Mouse (Mus musculus) kidney, embryonic 16.5 days (tissue): ENCODE data around the gene Gm20388. TPM values are rescaled to one million over a fixed set of nuclear protein-coding genes. Genes with fewer than 3 reads are reported as not detected.

Experiments
- ATAC-seq: fragments of 200-750 bp; cut with Nextera tagmentation; 2 replicates; pipeline ENCODE4 v1.8.0; 2017; ENCODE audit warnings: moderate TSS enrichment; ENCODE audit not compliant: low FRiP score, low TSS enrichment
- H3K27ac ChIP-seq: fragments of 300-500 bp; sonication (generic); 2 replicates; pipeline ENCODE4 v1.5.1; 2014; ENCODE audit warnings: low read length
- H3K27me3 ChIP-seq: fragments of 300-500 bp; sonication (generic); 2 replicates; pipeline ENCODE4 v1.6.1; 2014; ENCODE audit warnings: low read length, control low read depth, mixed read lengths; ENCODE audit not compliant: insufficient read depth
- H3K36me3 ChIP-seq: fragments of 300-500 bp; sonication (generic); 2 replicates; pipeline ENCODE4 v1.6.1; 2014; ENCODE audit warnings: low read length, control low read depth, mixed read lengths; ENCODE audit not compliant: insufficient read depth
- H3K4me1 ChIP-seq: fragments of 300-500 bp; sonication (generic); 2 replicates; pipeline ENCODE4 v1.6.1; 2014; ENCODE audit warnings: low read length, control low read depth, mixed read lengths; ENCODE audit not compliant: insufficient read depth
- H3K4me2 ChIP-seq: fragments of 300-500 bp; sonication (generic); replicated peaks from 2 replicates; pipeline ENCODE4 v1.6.1; 2014; ENCODE audit warnings: low read depth, low read length
- H3K4me3 ChIP-seq: fragments of 300-500 bp; sonication (generic); 2 replicates; pipeline ENCODE4 v1.5.1; 2014; ENCODE audit warnings: mild to moderate bottlenecking, low read length
- H3K9ac ChIP-seq: fragments of 300-500 bp; sonication (generic); replicated peaks from 2 replicates; pipeline ENCODE4 v1.6.1; 2014; ENCODE audit warnings: low read length
- H3K9me3 ChIP-seq: fragments of 300-500 bp; sonication (generic); 2 replicates; pipeline ENCODE4 v1.6.1; 2016; ENCODE audit warnings: low read length, control low read depth
- WGBS: fragments of 180-500 bp; shearing (Covaris S2); extraction: QIAGEN DNeasy Blood & Tissue Kit; methylation state at CpG from one replicate; pipeline ENCODE4 v1.1.7; 2014; 5-methylcytosine and 5-hydroxymethylcytosine counted together
- polyA plus RNA-seq: library from polyadenylated mRNA; unstranded; fragments of >200 nt; fragmentation: Nextera tagmentation; extraction: Ambion mirVana; gene quantifications from 2 replicates; pipeline ENCODE4 v1.2.1, GENCODE M21; 2015

The Gm20388 gene
- polyA plus RNA-seq, 1 experiment from 2014 or later = 7.7 TPM

GRCm38 (mm10) chr8:121418081-121418480, 1507.4 kb downstream of the Gm20388 start:
- Histone ChIP-seq H3K27ac (0 out of 2 replicates have a peak overlapping the region, but pooled peaks have one; percentile 17), H3K9me3 (no peaks in the 10 kb centered on the region; the same call in 1 of the 2 replicates), H3K4me1 (peaks cover 10% of the 10 kb centered on the region), H3K36me3 (no peaks in the 10 kb centered on the region), H3K27me3 (no peaks in the 10 kb centered on the region), H3K4me3 (no peak overlapping the region), H3K9ac (no peak overlapping the region), H3K4me2 (no peak overlapping the region)
- 33% methylated on average over 6 of the region's 6 CpGs for WGBS
- peak; percentile 70; the same call in 1 of the 2 replicates for ATAC-seq

- Histone ChIP-seq H3K27ac (no peak overlapping the region), H3K27me3 (no peaks in the 10 kb centered on the region), H3K4me3 (no peak overlapping the region), H3K4me2 (no peak overlapping the region), H3K36me3 (no peaks in the 10 kb centered on the region), H3K9me3 (peaks cover under 1% of the 10 kb centered on the region; the same call in 1 of the 2 replicates), H3K4me1 (peaks cover 10% of the 10 kb centered on the region), H3K9ac (no peak overlapping the region)
- no peak for ATAC-seq
- 97% methylated on average over 2 of the region's 2 CpGs for WGBS
Observed at GRCm38 (mm10) chr8:121419551-121419950, 1508.9 kb downstream of the Gm20388 start.

- H3K4me2 ChIP-seq = no peak overlapping the region
- H3K27me3 ChIP-seq = no peaks in the 10 kb centered on the region
- H3K9me3 ChIP-seq = peaks cover 3% of the 10 kb centered on the region; the same call in 1 of the 2 replicates
- no peak overlapping the region for H3K27ac ChIP-seq
- H3K4me3 ChIP-seq = no peak overlapping the region
- no peaks in the 10 kb centered on the region for H3K36me3 ChIP-seq
- peaks cover 10% of the 10 kb centered on the region for H3K4me1 ChIP-seq
- no peak for ATAC-seq
- no peak overlapping the region for H3K9ac ChIP-seq
- 78% methylated on average over 5 of the region's 5 CpGs for WGBS
Observed at GRCm38 (mm10) chr8:121421009-121421408, 1510.4 kb downstream of the Gm20388 start.

- WGBS = 88% methylated on average over 10 of the region's 10 CpGs
- no peak for ATAC-seq
- Histone ChIP-seq H3K36me3 (no peaks in the 10 kb centered on the region), H3K27ac (no peak overlapping the region), H3K9me3 (peaks cover 3% of the 10 kb centered on the region; the same call in 1 of the 2 replicates), H3K4me3 (no peak overlapping the region), H3K27me3 (no peaks in the 10 kb centered on the region), H3K4me2 (no peak overlapping the region), H3K4me1 (no peaks in the 10 kb centered on the region), H3K9ac (no peak overlapping the region)
Observed at GRCm38 (mm10) chr8:121424080-121424479, 1513.4 kb downstream of the Gm20388 start.

GRCm38 (mm10) chr8:121424600-121424999, 1514.0 kb downstream of the Gm20388 start:
- Histone ChIP-seq H3K4me3 (no peak overlapping the region), H3K4me1 (no peaks in the 10 kb centered on the region), H3K27me3 (no peaks in the 10 kb centered on the region), H3K36me3 (no peaks in the 10 kb centered on the region), H3K9ac (no peak overlapping the region), H3K9me3 (peaks cover 3% of the 10 kb centered on the region; the same call in 1 of the 2 replicates), H3K4me2 (no peak overlapping the region), H3K27ac (no peak overlapping the region)
- ATAC-seq = no peak
- 85% methylated on average over 14 of the region's 14 CpGs for WGBS

GRCm38 (mm10) chr8:121431499-121431898, 1520.9 kb downstream of the Gm20388 start:
- H3K27me3 ChIP-seq = no peaks in the 10 kb centered on the region
- no peak overlapping the region for H3K4me3 ChIP-seq
- no peaks in the 10 kb centered on the region for H3K36me3 ChIP-seq
- peaks cover 19% of the 10 kb centered on the region for H3K4me1 ChIP-seq
- H3K9me3 ChIP-seq = no peaks in the 10 kb centered on the region
- H3K9ac ChIP-seq = no peak overlapping the region
- ATAC-seq = no peak
- H3K4me2 ChIP-seq = no peak overlapping the region
- WGBS = 46% methylated on average over 8 of the region's 8 CpGs
- H3K27ac ChIP-seq = peak overlapping the region; percentile 23; the same call in 1 of the 2 replicates

- H3K4me1 ChIP-seq = peaks cover 27% of the 10 kb centered on the region
- no peak for ATAC-seq
- 27% methylated on average over 17 of the region's 17 CpGs for WGBS
- H3K9me3 ChIP-seq = 0 out of 2 replicates have a peak, but pooled peaks cover 3% of the 10 kb centered on the region
- no peak overlapping the region for H3K27ac ChIP-seq
- no peak overlapping the region for H3K4me3 ChIP-seq
- no peaks in the 10 kb centered on the region; the same call in 1 of the 2 replicates for H3K27me3 ChIP-seq
- no peaks in the 10 kb centered on the region for H3K36me3 ChIP-seq
- no peak overlapping the region for H3K4me2 ChIP-seq
- H3K9ac ChIP-seq = no peak overlapping the region
Observed at GRCm38 (mm10) chr8:121433466-121433865, 1522.8 kb downstream of the Gm20388 start.

GRCm38 (mm10) chr8:121436656-121437055, 1526.0 kb downstream of the Gm20388 start:
- no peak overlapping the region for H3K27ac ChIP-seq
- H3K9ac ChIP-seq = no peak overlapping the region; the same call in 1 of the 2 replicates
- H3K27me3 ChIP-seq = no peaks in the 10 kb centered on the region; the same call in 1 of the 2 replicates
- 38% methylated on average over 5 of the region's 5 CpGs for WGBS
- peaks cover 20% of the 10 kb centered on the region for H3K4me1 ChIP-seq
- H3K4me3 ChIP-seq = peak overlapping the region; percentile 23
- ATAC-seq = no peak
- H3K4me2 ChIP-seq = peak overlapping the region; percentile 33
- H3K36me3 ChIP-seq = no peaks in the 10 kb centered on the region
- H3K9me3 ChIP-seq = 0 out of 2 replicates have a peak, but pooled peaks cover 3% of the 10 kb centered on the region

GRCm38 (mm10) chr8:121437506-121437905, 1526.9 kb downstream of the Gm20388 start:
- no peak for ATAC-seq
- Histone ChIP-seq H3K36me3 (no peaks in the 10 kb centered on the region), H3K4me3 (no peak overlapping the region), H3K27me3 (no peaks in the 10 kb centered on the region; the same call in 1 of the 2 replicates), H3K9me3 (0 out of 2 replicates have a peak, but pooled peaks cover 3% of the 10 kb centered on the region), H3K4me2 (no peak overlapping the region), H3K27ac (no peak overlapping the region), H3K9ac (no peak overlapping the region), H3K4me1 (peaks cover 15% of the 10 kb centered on the region)
- WGBS = 46% methylated on average over 6 of the region's 6 CpGs

- H3K9ac ChIP-seq = no peak overlapping the region
- no peak overlapping the region for H3K27ac ChIP-seq
- no peak overlapping the region for H3K4me3 ChIP-seq
- no peak overlapping the region for H3K4me2 ChIP-seq
- 28% methylated on average over 6 of the region's 6 CpGs for WGBS
- ATAC-seq = no peak
- H3K9me3 ChIP-seq = 0 out of 2 replicates have a peak, but pooled peaks cover 3% of the 10 kb centered on the region
- peaks cover 15% of the 10 kb centered on the region for H3K4me1 ChIP-seq
- H3K36me3 ChIP-seq = no peaks in the 10 kb centered on the region
- no peaks in the 10 kb centered on the region; the same call in 1 of the 2 replicates for H3K27me3 ChIP-seq
Observed at GRCm38 (mm10) chr8:121438111-121438510, 1527.5 kb downstream of the Gm20388 start.
